Mouse (Mus musculus) left cerebral cortex, adult 8-10 months (tissue): ENCODE data around the gene Rab4a. TPM values are rescaled to one million over a fixed set of nuclear protein-coding genes. Genes with fewer than 3 reads are reported as not detected.

Source experiments
- total RNA-seq, 4 experiments: library from RNA; stranded (reverse); gene quantifications; 2 replicates each; pipeline ENCODE4 v1.2.4; 2022

Gene Rab4a
- total RNA-seq, 4 experiments from 2014 or later = 42.5 to 47.9 (median 45.1) TPM

Other genes with a start within 250 kb of the Rab4a start
- 10 to 100 TPM; 46.1 to 56.0 (median 49.3) TPM for gene Rhou, start 152.1 kb upstream of the Rab4a start, total RNA-seq
- 10 to 100 TPM; 56.8 to 64.8 (median 62.6) TPM for gene Ccsap, start 54.2 kb downstream of the Rab4a start, total RNA-seq
- 10 to 100 TPM in 3 of 4 experiments, 1 to 10 TPM in 1; 9.2 to 24.8 (median 18.0) TPM for gene Acta1, start 88.8 kb downstream of the Rab4a start, total RNA-seq
- gene Nup133, start 143.3 kb downstream of the Rab4a start, total RNA-seq = 10 to 100 TPM; 23.7 to 29.5 (median 26.1) TPM
- 10 to 100 TPM; 19.2 to 21.4 (median 20.1) TPM for gene Abcb10, start 177.1 kb downstream of the Rab4a start, total RNA-seq
- gene Taf5l, start 215.4 kb downstream of the Rab4a start, total RNA-seq = 10 to 100 TPM; 22.1 to 23.0 (median 22.5) TPM
- 10 to 100 TPM; 11.1 to 12.9 (median 12.1) TPM for gene Urb2, start 215.5 kb downstream of the Rab4a start, total RNA-seq